Mouse (Mus musculus) lung, postnatal 0 days (tissue): Measurements from ENCODE around the gene Cog2. TPM values are rescaled to one million over a fixed set of nuclear protein-coding genes. Genes with fewer than 3 reads are reported as not detected.

Source experiments
- ATAC-seq: fragments of 200-750 bp; cut with Nextera tagmentation; 2 replicates; pipeline ENCODE4 v1.8.0; 2017; ENCODE audit warnings: moderate library complexity
- DNase-seq: peaks from one replicate; pipeline ENCODE4 v3.0.0-alpha.2; 2016; ENCODE audit warnings: low spot score
- H3K27ac ChIP-seq: fragments of 300-500 bp; sonication (generic); 2 replicates; pipeline ENCODE4 v1.5.1; 2014; ENCODE audit warnings: antibody characterized with exemption, mild to moderate bottlenecking, low read length, mixed read lengths
- H3K27me3 ChIP-seq: fragments of 300-500 bp; sonication (generic); replicated peaks from 2 replicates; pipeline ENCODE4 v1.6.1; 2014; ENCODE audit warnings: low read length, mixed read lengths; ENCODE audit not compliant: insufficient read depth
- H3K36me3 ChIP-seq: fragments of 300-500 bp; sonication (generic); 2 replicates; pipeline ENCODE4 v1.6.1; 2014; ENCODE audit warnings: low read length, mixed read lengths; ENCODE audit not compliant: insufficient read depth
- H3K4me1 ChIP-seq: fragments of 300-500 bp; sonication (generic); 2 replicates; pipeline ENCODE4 v1.6.1; 2014; ENCODE audit warnings: antibody characterized with exemption, low read depth, low read length, mixed read lengths; ENCODE audit not compliant: insufficient read depth
- H3K4me2 ChIP-seq: fragments of 300-500 bp; sonication (generic); replicated peaks from 2 replicates; pipeline ENCODE4 v1.6.1; 2014; ENCODE audit warnings: low read depth, mild to moderate bottlenecking, low read length, moderate library complexity, mixed read lengths
- H3K4me3 ChIP-seq: fragments of 300-500 bp; sonication (generic); 2 replicates; pipeline ENCODE4 v1.5.1; 2014; ENCODE audit warnings: low read depth, low read length
- H3K9ac ChIP-seq: fragments of 300-500 bp; sonication (generic); replicated peaks from 2 replicates; pipeline ENCODE4 v1.6.1; 2014; ENCODE audit warnings: low read depth, mild to moderate bottlenecking
- H3K9me3 ChIP-seq: fragments of 300-500 bp; sonication (generic); 2 replicates; pipeline ENCODE4 v1.6.1; 2016; ENCODE audit warnings: low read length, mixed read lengths
- CTCF ChIP-seq: IDR thresholded peaks from 2 replicates; pipeline ENCODE4 v1.5.1; 2016; ENCODE audit warnings: antibody characterized with exemption, mild to moderate bottlenecking
- EP300 ChIP-seq: IDR thresholded peaks from 2 replicates; pipeline ENCODE4 v1.6.1; 2016; ENCODE audit warnings: antibody characterized with exemption, mild to moderate bottlenecking, control low read depth
- WGBS: fragments of 180-500 bp; shearing (Covaris S2); extraction: QIAGEN DNeasy Blood & Tissue Kit; methylation state at CpG from one replicate; pipeline ENCODE4 v1.1.7; 2014; 5-methylcytosine and 5-hydroxymethylcytosine counted together
- polyA plus RNA-seq: library from polyadenylated mRNA; unstranded; fragments of >200 nt; fragmentation: Nextera tagmentation; extraction: Ambion mirVana; gene quantifications from 2 replicates; pipeline ENCODE4 v1.2.1, GENCODE M21; 2015

Cog2 gene
- 23.5 and 24.5 TPM in 2 replicates for polyA plus RNA-seq

DNA sequence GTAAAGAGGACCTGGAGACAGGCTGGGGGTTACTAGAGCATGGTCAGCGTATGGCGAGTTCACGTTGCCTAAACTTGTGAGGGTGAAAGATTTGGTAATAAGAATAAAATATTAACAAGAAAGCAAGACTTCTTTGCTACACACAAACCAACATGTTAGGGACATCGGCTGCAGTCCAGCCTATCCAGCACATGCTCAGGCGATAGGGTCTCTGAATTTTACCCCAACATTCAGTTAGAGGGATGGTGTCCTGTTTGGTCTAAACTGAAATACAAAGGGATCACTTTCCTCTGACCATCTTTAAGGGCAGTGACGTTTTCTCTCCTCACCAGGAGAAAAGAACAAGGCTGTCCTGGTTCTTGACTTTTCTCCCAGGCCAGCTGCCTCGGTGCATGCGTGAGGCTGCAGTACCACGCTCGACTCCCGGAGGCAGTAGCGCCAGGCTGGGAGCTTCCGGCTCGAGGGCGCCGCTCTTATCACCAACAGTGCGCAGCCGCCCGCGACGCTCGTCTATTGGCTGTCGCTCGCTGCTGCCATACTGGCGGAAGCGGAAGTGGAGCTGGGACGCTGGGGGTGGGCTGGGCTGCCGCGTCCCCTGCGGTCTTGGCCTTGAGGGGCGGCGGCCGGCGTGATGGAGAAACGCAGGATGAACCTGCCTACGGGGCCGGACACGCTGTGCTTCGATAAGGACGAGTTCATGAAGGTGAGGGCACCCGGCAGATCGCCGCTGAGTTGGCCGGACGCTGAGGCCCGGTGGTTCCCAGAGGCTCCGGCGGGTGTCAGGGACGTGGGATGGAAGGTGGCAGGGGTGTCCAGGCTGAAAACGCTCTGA, at the start of gene Cog2:
Gene Cog2 (plus strand): TSS at position 519 of the 832 bp plus-strand sequence.
- H3K27ac ChIP-seq, result peak within 1 kb of the TSS; percentile 26; the same call in 1 of the 2 replicates
- TF ChIP-seq EP300, result no peak
- TF ChIP-seq CTCF, result peak; percentile 94
- H3K9ac ChIP-seq, result peak within 1 kb of the TSS; percentile 78
- peaks cover 5% of the 10 kb centered on the region; the same call in 1 of the 2 replicates for H3K4me1 ChIP-seq
- peak; percentile 100 for ATAC-seq
- peaks cover 2% of the 10 kb centered on the region; the same call in 1 of the 2 replicates for H3K36me3 ChIP-seq
- H3K4me3 ChIP-seq, result peak within 1 kb of the TSS; percentile 93
- peak; percentile 97 for DNase-seq
- 10% methylated on average over 50 of the region's 50 CpGs for WGBS
- H3K9me3 ChIP-seq, result no peaks in the 10 kb centered on the region
- H3K4me2 ChIP-seq, result peak within 1 kb of the TSS; percentile 89
- no peaks in the 10 kb centered on the region for H3K27me3 ChIP-seq

DNA sequence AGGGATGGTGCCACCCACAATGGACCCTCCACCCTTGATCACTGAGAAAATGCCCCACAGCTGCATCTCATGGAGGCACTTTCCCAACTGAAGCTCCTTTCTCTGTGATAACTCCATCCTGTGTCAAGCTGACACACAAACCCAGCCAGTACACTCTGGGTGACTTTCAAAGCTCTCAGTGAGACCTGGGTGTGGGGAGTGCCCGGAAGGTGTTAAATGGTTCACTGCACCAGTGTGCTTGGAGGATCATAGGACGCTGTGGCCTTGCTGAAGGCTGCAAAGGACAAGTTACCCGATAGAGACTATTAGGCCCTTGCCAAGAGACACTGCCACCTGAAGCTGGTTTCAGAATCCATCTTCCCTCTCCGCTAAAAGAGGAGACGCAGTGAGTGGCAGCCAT, 44.9 kb upstream of the Cog2 start:
- Histone ChIP-seq H3K27ac (no peak overlapping the region), H3K4me3 (no peak overlapping the region), H3K4me2 (no peak overlapping the region), H3K9me3 (no peaks in the 10 kb centered on the region), H3K36me3 (no peaks in the 10 kb centered on the region), H3K9ac (no peak overlapping the region), H3K4me1 (no peaks in the 10 kb centered on the region), H3K27me3 (no peaks in the 10 kb centered on the region)
- DNase-seq (no peak), ATAC-seq (no peak)
- TF ChIP-seq EP300, result no peak
- TF ChIP-seq CTCF, result no peak
- 78% methylated on average over 5 of the region's 5 CpGs for WGBS

DNA sequence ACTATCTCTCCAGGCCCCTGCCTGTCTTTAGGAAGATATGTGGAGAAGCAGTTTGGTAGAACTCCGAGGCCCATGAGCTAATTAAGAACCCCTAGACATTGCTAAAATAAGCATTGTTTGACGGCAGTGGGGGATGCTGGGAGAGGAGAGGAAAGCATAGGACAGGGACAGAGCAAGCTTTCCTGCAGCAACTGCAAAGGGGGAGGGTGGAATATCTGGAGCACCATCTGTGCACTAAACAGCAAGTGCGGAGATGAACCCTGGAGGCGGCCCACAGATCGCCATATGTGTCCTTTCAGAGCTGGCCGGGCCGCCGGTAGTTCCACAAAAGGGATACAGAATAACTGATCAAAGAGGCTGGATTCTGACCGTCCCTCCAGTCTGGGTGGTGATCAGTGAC, 43.9 kb upstream of the Cog2 start:
- TF ChIP-seq CTCF, result no peak
- no peak for TF ChIP-seq EP300
- no peak for ATAC-seq
- DNase-seq, result no peak

DNA sequence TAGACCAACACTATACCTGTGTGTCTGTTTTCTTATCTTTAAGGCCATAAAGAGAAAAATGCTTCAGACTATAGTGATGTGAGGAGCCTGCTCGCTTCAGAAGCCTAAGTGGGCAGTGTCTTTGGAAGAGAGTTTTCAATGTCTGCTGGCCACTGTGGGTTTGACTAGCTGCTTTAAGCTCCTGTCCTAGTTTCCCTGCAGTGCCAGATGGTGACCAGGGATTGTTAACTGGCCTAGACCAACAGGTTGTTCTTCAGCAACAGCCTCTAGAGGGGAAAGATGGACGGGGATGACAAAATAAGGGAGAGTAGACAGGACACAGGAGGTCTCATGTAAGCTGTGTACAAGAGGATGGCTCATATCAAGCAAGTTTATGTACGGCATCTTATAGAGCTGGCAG, 41.3 kb upstream of the Cog2 start:
- H3K36me3 ChIP-seq, result no peaks in the 10 kb centered on the region
- no peak overlapping the region for H3K4me3 ChIP-seq
- no peaks in the 10 kb centered on the region for H3K4me1 ChIP-seq
- 66% methylated on average over 3 of the region's 3 CpGs for WGBS
- no peaks in the 10 kb centered on the region for H3K9me3 ChIP-seq
- no peak overlapping the region for H3K4me2 ChIP-seq
- no peaks in the 10 kb centered on the region for H3K27me3 ChIP-seq
- no peak overlapping the region for H3K27ac ChIP-seq
- no peak for TF ChIP-seq CTCF
- TF ChIP-seq EP300, result no peak
- no peak overlapping the region for H3K9ac ChIP-seq
- ATAC-seq (no peak), DNase-seq (no peak)

More for the DNA sequence above, 43.9 kb upstream of the Cog2 start:
- Histone ChIP-seq H3K9me3 (no peaks in the 10 kb centered on the region), H3K9ac (no peak overlapping the region), H3K4me2 (no peak overlapping the region), H3K4me1 (no peaks in the 10 kb centered on the region), H3K27ac (no peak overlapping the region), H3K4me3 (no peak overlapping the region), H3K36me3 (no peaks in the 10 kb centered on the region), H3K27me3 (no peaks in the 10 kb centered on the region)
- WGBS, result 66% methylated on average over 9 of the region's 9 CpGs

DNA sequence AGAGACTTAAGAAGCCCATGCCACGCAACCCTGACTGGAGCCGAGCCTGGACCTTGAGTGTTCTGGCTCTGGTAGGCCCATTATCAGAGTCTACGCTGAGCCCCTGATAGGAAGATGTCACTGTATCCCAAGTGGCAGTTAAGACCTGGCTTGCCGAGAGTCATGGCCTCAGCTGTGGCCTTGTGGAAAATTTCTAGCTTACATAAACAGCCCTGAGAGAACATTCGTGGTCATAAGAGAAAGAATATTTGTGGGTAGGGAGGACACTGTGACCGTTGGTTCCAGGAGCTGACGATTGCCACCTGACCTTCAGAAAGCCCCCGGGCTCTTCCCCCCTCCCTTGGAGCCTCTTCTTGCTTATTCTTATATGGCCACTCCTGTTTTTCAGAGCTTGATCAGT, 40.2 kb upstream of the Cog2 start:
- Histone ChIP-seq H3K4me1 (no peaks in the 10 kb centered on the region), H3K36me3 (no peaks in the 10 kb centered on the region), H3K27ac (no peak overlapping the region), H3K4me2 (no peak overlapping the region), H3K9ac (no peak overlapping the region), H3K9me3 (no peaks in the 10 kb centered on the region), H3K4me3 (no peak overlapping the region), H3K27me3 (no peaks in the 10 kb centered on the region)
- DNase-seq (no peak), ATAC-seq (no peak)
- no peak for TF ChIP-seq CTCF
- 77% methylated on average over 8 of the region's 8 CpGs for WGBS

DNA sequence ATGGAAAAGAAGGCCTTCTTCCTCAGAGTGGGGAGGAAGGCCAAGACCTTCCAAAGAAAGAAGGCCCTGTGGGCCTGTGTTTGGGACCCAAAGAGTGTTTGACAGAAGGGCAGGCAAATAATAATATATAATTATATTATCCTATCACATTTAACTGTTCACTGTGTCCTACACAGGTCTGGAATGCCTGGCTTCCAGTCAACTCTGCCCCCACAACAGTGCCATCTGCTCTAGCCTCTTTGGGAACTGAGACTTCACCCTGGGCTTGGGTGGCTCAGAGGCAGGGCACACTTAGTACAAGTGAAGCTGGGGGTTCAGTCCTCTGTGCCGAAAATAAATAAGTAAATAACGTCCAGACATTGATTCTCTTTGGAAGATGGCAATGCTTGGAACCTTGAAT, 37.8 kb upstream of the Cog2 start:
- no peak overlapping the region for H3K4me2 ChIP-seq
- no peak overlapping the region for H3K4me3 ChIP-seq
- no peak for ATAC-seq
- no peaks in the 10 kb centered on the region for H3K4me1 ChIP-seq
- H3K27me3 ChIP-seq, result no peaks in the 10 kb centered on the region
- H3K9me3 ChIP-seq, result no peaks in the 10 kb centered on the region
- whole genome bisulfite sequencing, result 75% methylated on average over 2 of the region's 2 CpGs
- H3K36me3 ChIP-seq, result no peaks in the 10 kb centered on the region
- TF ChIP-seq EP300, result no peak
- no peak for TF ChIP-seq CTCF
- DNase-seq, result no peak
- H3K27ac ChIP-seq, result no peak overlapping the region
- no peak overlapping the region for H3K9ac ChIP-seq
